Mouse (Mus musculus): ENCODE measurements around the gene Csf2rb.
A peak's percentile ranks its signal among the peaks of the same experiment; 100 is the strongest.
"Not testable (repeated sequence)": the region's sequence is repeated elsewhere in the genome, so short reads cannot be mapped to it uniquely, and the experiment has no call there.

Gene Csf2rb

DNA sequence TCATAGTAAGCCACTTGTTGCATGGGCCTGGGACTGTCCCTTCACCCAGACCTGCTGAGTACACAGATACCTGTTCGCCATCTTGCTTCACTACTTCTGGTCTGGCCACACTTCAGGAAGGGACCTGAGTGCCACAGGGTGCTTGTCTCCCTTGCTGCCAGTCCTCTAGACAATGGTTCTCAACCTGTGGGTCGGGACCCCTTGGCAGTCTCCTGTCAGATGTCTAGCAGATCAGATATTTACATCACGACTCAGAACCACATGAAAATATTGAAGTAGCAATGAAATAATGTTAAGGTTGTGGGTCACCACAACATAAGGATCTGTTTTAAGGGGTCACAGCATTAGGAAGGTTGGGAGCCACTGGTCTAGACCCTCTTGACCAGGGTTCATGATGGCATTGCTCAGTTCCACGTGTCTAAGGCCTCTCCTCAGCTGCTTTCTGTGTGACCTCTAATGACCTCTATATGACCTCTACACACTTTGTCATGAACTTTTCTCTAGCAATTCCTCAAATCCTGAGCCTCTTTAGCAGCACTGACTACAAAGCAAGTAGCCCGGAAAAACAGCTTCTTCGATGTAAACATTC is 2.3 kb downstream of the Csf2rb start:
- not testable (repeated sequence) for DNase-seq (ENCODE audit: low spot score)

DNA sequence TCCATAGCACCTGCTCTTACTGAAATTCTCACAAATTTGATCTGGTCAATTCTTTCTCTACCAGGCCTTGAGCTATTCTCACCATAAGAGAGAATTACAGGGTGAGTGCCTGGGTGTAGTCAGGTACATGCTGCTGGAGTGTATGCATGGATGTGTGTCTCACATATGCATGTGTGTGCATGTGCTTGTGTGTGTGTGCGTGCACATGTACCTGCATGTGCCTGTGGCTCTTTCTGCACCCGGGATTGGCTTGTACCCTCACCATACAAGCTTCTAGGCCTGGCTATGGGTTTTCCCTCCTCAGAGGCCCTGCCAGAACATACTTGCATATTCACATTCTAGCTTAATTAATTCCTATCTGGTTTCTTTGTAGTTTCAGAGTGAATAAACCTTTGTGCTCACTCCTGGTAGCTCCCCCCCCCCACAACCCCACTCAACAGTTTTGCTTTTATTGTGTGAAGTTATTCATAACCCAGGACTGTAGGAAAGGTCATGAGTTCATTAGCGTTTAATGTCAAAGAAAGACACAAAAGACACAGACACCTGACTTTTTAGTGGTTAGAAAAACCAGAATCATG is 3.1 kb downstream of the Csf2rb start:
- DNase-seq (ENCODE audit: low spot score) = no peak

- DNase-seq (ENCODE audit: low spot score) = not testable (repeated sequence)
Observed at GRCm38 (mm10) chr15:78329972-78330371, 4.4 kb downstream of the Csf2rb start.

DNA sequence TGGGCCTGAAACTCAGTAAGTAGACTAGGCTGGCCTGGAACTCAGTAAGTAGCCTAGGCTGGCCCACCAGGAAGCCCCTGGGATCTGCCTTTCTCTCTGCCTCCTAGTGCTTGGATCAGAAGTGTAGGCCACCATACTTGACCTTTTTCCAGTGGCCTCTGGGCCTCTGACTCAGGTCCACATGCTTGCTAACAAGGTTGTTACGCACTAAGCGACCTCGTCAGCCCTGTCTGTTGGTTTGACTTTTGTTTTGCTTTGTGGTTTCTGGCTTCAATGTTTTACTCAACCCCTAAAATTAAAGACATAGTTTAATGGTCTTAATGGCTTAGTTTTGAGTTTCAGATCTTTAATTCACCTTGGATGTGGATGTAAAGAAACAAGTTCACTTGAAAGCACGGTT is 5.2 kb downstream of the Csf2rb start:
- DNase-seq (ENCODE audit: low spot score) = no peak

DNA sequence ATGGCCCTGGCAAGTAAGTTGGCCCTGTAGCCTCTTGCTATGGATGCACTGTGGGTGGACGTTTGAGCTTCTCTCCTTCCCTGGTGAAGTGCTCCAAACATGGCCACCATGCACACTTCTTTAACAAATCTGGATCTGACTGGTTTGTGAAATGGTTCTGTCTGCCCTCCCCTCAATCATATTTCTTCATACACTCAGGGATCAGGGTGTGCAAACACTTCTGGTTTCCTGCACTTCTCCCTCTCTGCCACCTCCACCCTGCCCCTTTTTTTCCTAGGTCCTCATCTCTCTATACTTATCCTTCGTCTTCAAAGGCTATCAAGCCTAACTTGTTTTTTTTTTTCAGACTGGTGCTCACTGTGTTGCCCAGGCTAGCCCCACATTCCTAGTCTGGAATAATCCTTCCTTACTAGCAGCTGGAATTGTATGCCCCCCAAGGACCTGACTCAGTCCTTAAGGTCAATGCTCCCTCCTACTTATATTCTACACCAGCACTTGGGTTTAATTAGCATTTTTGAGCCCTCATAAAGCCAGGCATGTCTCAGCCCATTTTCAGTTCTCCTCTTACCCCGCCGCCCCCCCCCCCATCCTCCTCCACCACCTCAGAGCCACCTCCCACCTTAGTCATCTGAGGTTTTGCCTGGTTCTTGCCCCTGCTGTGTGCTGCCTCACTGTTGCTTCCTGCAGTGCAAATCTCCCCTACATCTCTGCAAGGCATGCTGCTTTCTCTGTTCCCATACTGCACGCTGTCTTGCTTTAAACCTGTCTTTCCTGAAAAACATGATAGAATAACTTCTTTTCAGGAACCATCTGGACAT is 6.2 kb downstream of the Csf2rb start:
- no peak for DNase-seq (ENCODE audit: low spot score)

DNA sequence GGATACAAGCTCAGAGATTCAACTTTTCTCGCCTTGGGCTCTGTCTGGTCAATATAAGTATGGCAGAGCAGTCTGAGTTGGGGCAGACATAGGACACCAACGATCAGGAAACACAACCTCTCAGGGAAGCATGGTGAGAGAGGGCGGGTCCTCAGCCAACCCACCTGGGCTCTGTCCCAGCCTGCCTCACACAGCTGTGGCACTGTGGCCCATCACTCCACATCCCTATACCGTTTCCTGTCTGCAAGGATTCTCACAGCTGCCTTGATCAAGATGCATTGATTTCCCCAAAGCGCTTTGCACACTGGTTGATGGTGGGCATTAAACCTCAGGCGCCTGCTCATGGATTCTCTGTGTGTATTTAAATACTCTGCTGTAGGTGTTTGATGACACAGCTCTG is 7.4 kb downstream of the Csf2rb start:
- no peak for DNase-seq (ENCODE audit: low spot score)

GRCm38 (mm10) chr15:78334380-78334779 is 8.8 kb downstream of the Csf2rb start:
- no peak for DNase-seq (ENCODE audit: low spot score)

GRCm38 (mm10) chr15:78339627-78340423 is 14.3 kb downstream of the Csf2rb start:
- DNase-seq (ENCODE audit: low spot score) = peak; percentile 23

GRCm38 (mm10) chr15:78340919-78341318 is 15.4 kb downstream of the Csf2rb start:
- DNase-seq (ENCODE audit: low spot score) = not testable (repeated sequence)

- DNase-seq (ENCODE audit: low spot score) = peak; percentile 50
Observed at GRCm38 (mm10) chr15:78343683-78344082, 18.1 kb downstream of the Csf2rb start.

DNA sequence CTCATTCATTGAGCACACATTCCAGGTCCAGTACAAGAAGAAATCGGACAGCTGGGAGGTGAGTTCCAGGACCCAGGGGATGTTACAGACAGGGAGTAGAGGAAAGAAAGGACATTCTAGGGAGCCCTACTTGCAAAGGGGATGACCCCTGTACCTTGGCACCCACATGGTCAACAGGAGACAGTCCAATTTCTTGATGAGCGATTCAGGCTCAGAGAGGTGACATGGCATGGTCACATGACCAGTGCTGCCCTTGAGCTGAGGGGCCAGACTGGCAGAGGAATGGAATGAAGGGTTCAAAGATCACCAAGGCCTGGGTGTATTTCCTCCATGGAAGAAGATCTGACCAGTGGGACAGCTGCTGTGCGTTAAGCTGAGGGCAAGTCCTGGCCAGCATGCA is 19.0 kb downstream of the Csf2rb start:
- DNase-seq (ENCODE audit: low spot score) = no peak

GRCm38 (mm10) chr15:78351586-78352165 is 26.1 kb downstream of the Csf2rb start:
- DNase-seq (ENCODE audit: low spot score) = no peak

DNA sequence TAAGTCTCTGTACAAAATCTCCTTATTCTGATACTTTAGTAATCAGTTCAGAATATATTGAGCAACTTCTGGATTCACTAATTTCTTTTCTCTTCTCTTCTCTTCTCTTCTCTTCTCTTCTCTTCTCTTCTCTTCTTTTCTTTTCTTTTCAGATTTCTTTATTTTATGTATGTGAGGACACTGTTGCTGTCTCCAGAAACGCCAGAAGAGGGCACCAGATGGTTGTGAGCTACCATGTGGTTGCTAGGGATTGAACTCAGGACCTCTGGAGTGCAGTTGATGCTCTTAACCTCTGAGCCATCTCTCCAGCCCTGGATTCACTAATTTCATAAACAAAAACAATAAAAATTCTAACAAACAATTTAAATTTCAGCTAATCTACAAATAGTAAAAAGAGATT is 29.4 kb downstream of the Csf2rb start:
- no peak for DNase-seq (ENCODE audit: low spot score)

GRCm38 (mm10) chr15:78355548-78355947 is 30.0 kb downstream of the Csf2rb start:
- no peak for DNase-seq (ENCODE audit: low spot score)

- no peak for DNase-seq (ENCODE audit: low spot score)
Observed at GRCm38 (mm10) chr15:78365916-78366315, 40.4 kb downstream of the Csf2rb start.

DNA sequence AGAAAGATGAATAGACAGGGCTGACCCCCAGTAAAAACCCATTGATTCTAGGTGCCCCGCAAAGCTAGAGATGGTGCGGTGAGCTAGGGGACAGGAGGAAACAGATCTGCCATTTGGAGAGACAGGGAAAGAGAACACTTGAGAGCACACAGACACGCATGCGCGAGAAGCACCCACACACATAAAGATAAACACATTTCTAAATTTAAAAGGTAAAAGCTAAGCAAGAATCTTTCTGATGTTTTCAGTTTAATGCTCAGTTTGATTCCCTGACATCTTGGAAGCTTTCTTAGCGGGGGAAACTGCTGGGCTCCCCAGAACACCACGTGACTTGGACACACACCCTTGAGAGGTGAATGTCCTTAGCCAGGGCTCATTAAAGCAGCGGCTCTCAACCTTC is 41.3 kb downstream of the Csf2rb start:
- DNase-seq (ENCODE audit: low spot score) = no peak

GRCm38 (mm10) chr15:78367811-78368210 is 42.3 kb downstream of the Csf2rb start:
- no peak for DNase-seq (ENCODE audit: low spot score)

DNA sequence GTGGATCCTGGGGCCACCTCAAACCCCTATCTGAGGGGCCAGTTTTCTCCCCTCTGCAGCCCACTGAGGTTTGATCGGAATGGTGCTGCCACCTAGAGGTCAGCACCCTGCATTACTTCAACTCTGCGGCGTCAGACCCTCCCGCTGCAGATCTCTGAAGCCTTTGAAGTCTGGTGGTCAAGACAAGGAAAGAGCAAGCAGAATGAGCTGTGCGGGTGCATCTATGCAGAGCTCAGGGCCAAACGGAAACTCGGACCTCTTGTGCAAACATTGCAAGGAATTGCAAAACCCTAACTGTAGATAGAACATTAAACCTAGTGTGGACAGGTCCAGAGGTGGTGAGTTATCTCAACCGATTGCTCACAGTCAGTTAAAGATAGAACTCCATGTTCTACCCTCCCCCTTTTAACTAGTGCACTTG is 43.4 kb downstream of the Csf2rb start:
- DNase-seq (ENCODE audit: low spot score) = peak; percentile 85

DNA sequence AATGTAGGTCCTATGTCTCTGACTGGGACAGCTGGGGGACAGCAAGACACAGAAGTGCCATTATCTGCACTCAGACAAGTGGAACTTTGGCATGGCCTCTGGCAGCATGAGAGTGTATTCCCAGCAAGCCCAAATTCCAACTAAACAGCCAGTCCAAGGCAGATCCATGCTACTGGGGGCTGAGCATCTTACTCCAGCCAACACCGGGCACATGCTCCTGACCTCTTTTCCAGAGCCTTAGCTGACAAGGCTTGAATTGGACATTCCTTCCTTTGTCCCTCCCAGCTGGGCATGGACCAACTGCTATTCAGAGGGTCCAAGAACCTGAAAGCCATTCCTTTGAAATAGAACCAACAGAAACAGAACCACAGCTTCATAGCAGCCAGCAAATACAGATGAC is 44.1 kb downstream of the Csf2rb start:
- no peak for DNase-seq (ENCODE audit: low spot score)

GRCm38 (mm10) chr15:78372796-78373195 is 47.2 kb downstream of the Csf2rb start:
- no peak for DNase-seq (ENCODE audit: low spot score)

DNA sequence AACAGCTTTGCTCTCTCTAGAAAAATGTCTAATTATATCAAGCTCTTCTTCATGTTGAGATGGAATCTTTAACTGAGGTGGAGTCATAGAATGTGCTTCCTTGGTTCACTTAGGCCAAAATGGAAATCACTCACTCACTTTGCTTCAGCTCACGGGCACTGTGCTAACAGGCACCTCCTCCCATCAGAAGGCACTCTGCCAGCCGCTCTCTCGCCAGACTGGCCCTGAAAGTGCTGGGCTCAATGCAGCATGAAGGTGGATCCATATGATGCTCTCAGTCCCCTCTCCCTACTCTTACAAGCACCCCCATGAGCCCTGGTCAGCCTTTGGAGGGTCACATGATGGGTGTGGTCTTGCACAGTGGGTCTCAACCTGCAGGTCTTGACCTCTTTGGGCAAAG is 48.7 kb downstream of the Csf2rb start:
- DNase-seq (ENCODE audit: low spot score) = no peak

GRCm38 (mm10) chr15:78377859-78378258 is 52.3 kb downstream of the Csf2rb start:
- no peak for DNase-seq (ENCODE audit: low spot score)

Measured in yolk sac, embryonic 10.5 days (tissue).